Mouse (Mus musculus) activated CD4-positive, CD25-positive, alpha-beta regulatory T cell, adult 4 months (primary cell): ENCODE data around the gene Osgep. TPM values are rescaled to one million over a fixed set of nuclear protein-coding genes. Genes with fewer than 3 reads are reported as not detected.
"Not testable (repeated sequence)": the region's sequence is repeated elsewhere in the genome, so short reads cannot be mapped to it uniquely, and the experiment has no call there.

ENCODE experiments used
- ATAC-seq: one replicate; pipeline ENCODE4 v1.8.0; 2017
- polyA plus RNA-seq, 2 experiments: library from polyadenylated mRNA; unstranded; fragments of 100-300 nt; shearing (Covaris generic); gene quantifications; one replicate each; pipeline ENCODE4 v1.2.1; 2017

Osgep gene
- polyA plus RNA-seq, 2 experiments from 2014 or later: 73.9 to 108 TPM

GRCm38 (mm10) chr14:50931493-50932020 is 6.9 kb upstream of the Osgep start:
- ATAC-seq: no peak

GRCm38 (mm10) chr14:50930754-50931492 is 6.2 kb upstream of the Osgep start, which contains the start of the genes Pip4p1 and Pnp:
Gene Pip4p1, minus strand, starts transcription at chr14:50930856.
Gene Pnp, plus strand, starts transcription at chr14:50931082.
- ATAC-seq: peak; percentile 94

- ATAC-seq: peak; percentile 26
Measured at GRCm38 (mm10) chr14:50930377-50930753, 5.7 kb upstream of the Osgep start.

GRCm38 (mm10) chr14:50929951-50930350 is 5.3 kb upstream of the Osgep start:
- no peak for ATAC-seq

- ATAC-seq: no peak
Measured at GRCm38 (mm10) chr14:50927366-50927765, 2.7 kb upstream of the Osgep start.

DNA sequence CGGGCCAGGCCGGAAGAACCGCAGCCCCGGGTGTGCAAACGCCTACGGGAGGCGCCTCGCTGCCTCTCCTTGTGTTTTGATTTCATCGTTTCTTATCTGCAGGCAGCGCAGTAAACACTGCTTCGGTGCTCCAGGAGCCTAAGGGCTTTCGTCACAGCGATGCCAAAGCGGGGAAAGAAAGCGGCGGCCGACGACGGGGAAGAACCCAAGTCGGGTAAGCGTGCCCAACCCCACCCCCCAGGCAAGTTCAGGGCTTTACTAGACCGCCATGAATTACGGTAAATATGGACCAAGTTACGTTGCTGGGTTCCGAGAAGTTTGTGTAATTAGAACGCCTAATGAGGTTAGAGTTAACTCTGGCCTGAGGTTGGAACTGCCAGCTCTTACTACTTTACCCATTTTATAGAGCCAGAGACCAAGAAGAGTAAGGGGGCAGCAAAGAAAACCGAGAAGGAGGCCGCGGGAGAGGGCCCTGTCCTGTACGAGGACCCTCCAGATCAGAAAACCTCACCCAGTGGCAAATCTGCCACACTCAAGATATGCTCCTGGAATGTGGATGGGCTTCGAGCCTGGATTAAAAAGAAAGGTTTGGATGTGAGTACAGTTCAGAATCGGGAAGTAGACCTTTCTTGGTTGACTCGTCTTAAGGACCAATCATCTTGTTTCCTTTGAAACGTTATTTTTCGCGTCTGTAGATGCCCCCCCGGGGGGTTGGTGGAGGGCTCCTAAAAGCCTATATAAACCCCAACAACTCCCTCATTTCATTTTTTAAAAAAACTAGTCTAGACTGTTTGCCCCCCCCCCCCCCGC is 623 bp upstream of the Osgep start:
- peak; percentile 5 for ATAC-seq

GRCm38 (mm10) chr14:50923437-50923836 is 1.3 kb downstream of the Osgep start:
- not testable (repeated sequence) for ATAC-seq

- ATAC-seq: no peak
Measured at GRCm38 (mm10) chr14:50911356-50911755, 13.3 kb downstream of the Osgep start.

GRCm38 (mm10) chr14:50908126-50908525 is 16.6 kb downstream of the Osgep start:
- no peak for ATAC-seq

GRCm38 (mm10) chr14:50905327-50905726 is 19.4 kb downstream of the Osgep start:
- not testable (repeated sequence) for ATAC-seq

DNA sequence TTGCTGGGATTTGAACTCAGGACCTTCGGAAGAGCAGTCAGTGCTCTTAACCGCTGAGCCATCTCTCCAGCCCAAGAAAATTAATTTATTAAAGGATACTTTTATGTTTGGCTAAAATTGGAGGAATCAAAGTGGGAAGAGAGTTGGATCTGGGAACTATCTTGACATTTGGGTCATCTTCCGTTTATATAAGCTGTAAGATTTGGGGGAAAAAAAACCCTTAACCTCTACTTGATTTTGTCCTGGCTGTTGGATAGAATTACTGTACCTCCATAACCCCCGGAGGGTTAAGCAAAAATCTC is 19.9 kb downstream of the Osgep start:
- ATAC-seq: no peak

GRCm38 (mm10) chr14:50903973-50904827 is 20.5 kb downstream of the Osgep start:
- ATAC-seq: no peak

DNA sequence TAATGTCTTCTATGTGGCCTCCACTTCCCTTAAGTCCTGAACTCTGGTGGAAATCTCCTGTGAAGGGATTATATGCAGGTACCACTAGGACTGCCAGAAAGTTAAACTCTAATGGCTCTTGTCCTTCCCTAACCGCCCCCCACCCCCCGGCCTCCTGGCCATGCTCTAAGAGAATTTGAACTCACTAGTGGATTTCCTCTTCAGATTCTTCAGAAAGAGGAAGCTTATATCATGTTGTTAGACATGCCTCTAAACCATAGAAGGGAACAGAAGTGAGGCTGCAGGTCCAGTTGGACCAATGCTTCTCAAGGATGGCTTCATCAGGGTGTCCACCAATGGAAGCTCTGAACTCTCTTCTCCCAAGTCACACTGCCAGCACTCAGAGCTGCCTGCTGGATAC is 26.7 kb downstream of the Osgep start:
- ATAC-seq: not testable (repeated sequence)

- ATAC-seq: no peak
Measured at GRCm38 (mm10) chr14:50897374-50897765, 27.3 kb downstream of the Osgep start, which contains the start of gene Klhl33. Gene Klhl33, minus strand, starts transcription at chr14:50897507.

- ATAC-seq: no peak
Measured at GRCm38 (mm10) chr14:50896747-50897373, 27.8 kb downstream of the Osgep start.

- ATAC-seq: no peak
Measured at GRCm38 (mm10) chr14:50895985-50896746, 28.5 kb downstream of the Osgep start.

DNA sequence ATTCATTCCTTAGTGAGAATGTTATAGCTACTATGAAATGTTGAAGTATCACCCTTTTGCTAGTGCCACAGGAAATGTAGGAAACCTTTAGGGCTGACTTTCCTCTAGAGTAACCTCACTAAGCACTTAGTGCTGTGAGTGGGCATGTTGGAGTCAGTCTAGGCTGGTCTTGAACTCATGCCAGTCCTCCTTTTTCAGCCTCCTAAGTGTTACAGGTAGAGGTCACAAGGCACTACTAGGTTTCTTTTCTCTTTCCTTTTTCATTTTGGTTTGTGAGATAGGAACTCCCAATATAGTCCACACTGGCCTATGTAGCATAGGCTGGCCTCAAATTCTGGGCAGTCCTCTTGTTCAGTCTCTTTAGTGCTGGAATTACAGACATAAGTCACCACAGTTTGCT is 29.3 kb downstream of the Osgep start:
- ATAC-seq: no peak

DNA sequence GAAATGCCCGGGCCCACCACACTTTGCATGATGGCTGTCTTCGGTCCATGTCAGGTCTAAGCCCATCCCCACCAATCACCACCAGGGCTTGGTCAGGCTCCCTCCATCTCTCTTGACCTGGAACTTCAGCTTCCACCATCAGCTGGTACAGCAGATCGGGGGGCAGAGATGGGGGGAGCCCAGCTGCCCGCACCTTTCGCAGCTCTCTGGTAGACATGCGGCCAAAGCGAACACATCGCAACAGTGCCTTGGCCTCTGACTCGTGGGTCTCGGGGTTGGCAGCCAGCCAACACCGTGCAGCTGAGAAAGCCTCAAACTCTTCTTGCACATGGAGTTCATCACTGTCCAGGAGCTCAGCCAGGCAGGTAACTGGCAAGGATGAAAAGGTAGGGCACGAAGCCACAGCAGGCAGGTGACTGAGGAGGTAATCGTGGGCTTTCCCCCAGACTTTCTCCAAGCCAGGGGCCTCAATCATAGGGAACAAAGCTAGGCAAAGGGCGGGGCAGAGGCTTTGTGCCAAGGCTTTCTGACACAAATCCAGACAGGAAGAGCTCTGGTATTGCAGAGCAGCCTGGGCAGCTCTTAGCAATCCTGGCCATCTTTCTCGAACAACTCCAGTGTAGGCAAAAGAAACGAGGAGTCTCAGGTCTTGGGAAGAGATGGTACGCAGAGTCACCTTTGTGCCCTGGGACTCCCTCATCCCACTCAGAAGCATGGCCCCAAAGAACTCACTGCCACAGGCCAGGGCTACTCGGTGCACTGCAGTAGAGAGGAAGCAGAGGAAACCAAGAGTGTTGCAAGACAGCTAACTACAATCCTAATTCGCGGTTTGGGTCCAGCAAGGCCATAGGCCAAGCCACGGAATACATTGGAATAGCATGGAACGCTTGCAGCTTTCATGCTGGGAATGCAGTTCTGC is 31.9 kb downstream of the Osgep start:
- ATAC-seq: no peak

DNA sequence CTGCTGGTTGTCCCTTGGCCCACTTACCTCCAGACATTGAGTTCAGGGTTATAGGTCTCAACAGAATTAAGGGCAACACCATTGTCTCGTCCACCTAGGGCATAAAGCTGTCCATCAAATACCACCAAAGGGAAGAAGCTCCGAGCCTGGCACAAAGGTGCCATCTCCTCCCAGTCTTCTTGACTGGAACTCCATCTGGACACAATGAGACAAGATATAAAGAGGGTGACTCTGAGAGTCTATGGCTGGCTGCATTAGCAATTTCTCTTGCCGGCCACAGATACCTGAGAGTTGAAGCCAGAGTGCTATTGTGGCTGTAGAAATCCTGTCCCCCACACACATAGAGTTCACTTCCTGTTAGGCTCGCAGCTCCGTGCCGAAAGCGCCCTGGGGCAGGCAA is 32.6 kb downstream of the Osgep start:
- ATAC-seq: no peak

- no peak for ATAC-seq
Measured at GRCm38 (mm10) chr14:50891621-50892020, 33.1 kb downstream of the Osgep start.
